Mouse (Mus musculus) CH12.LX (cell line): ENCODE measurements around the gene Gid4.

Source experiments
- BHLHE40 ChIP-seq: IDR thresholded peaks from 2 replicates; pipeline ENCODE4 v1.6.1; 2011; ENCODE audit warnings: mild to moderate bottlenecking, low read depth, low read length, improper control_type of control experiment
- CTCF ChIP-seq, 2 experiments: IDR thresholded peaks in 1 of 2; conservative IDR thresholded peaks in 1 of 2; 2 replicates each; pipeline ENCODE4 v1.5.1; 2011 to 2012; ENCODE audit warnings: low read depth in 2 of 2, low read length in 2 of 2, improper control_type of control experiment in 1 of 2, inconsistent platforms in 1 of 2, mild to moderate bottlenecking in 1 of 2, moderate library complexity in 1 of 2
- EP300 ChIP-seq: IDR thresholded peaks from 2 replicates; pipeline ENCODE4 v1.6.1; 2011; ENCODE audit warnings: low read length, improper control_type of control experiment
- GABPA ChIP-seq: IDR thresholded peaks from 2 replicates; pipeline ENCODE4 v1.6.1; 2012; ENCODE audit warnings: low read depth, low read length, improper control_type of control experiment, inconsistent platforms; ENCODE audit not compliant: insufficient replicate concordance
- HCFC1 ChIP-seq: IDR thresholded peaks from 2 replicates; pipeline ENCODE4 v1.6.1; 2012; ENCODE audit warnings: low read depth, mild to moderate bottlenecking, inconsistent platforms, low read length, improper control_type of control experiment
- KAT2A ChIP-seq: IDR thresholded peaks from 2 replicates; pipeline ENCODE4 v1.6.1; 2012; ENCODE audit warnings: low read length, improper control_type of control experiment, inconsistent platforms; ENCODE audit not compliant: insufficient replicate concordance
- MYC ChIP-seq: IDR thresholded peaks from 2 replicates; pipeline ENCODE4 v1.6.1; 2011; ENCODE audit warnings: low read depth, mild to moderate bottlenecking, improper control_type of control experiment, low read length
- POLR2A ChIP-seq: IDR thresholded peaks from 2 replicates; pipeline ENCODE4 v1.6.1; 2011; ENCODE audit warnings: low read depth, mild to moderate bottlenecking, improper control_type of control experiment, low read length
- RAD21 ChIP-seq: IDR thresholded peaks from 2 replicates; pipeline ENCODE4 v1.6.1; 2011; ENCODE audit warnings: low read depth, mild to moderate bottlenecking, low read length, improper control_type of control experiment, moderate library complexity
- SIN3A ChIP-seq: IDR thresholded peaks from 2 replicates; pipeline ENCODE4 v1.6.1; 2012; ENCODE audit warnings: low read length, improper control_type of control experiment, inconsistent platforms
- ZC3H11A ChIP-seq: IDR thresholded peaks from 2 replicates; pipeline ENCODE4 v1.6.1; 2012; ENCODE audit warnings: low read depth, mild to moderate bottlenecking, inconsistent platforms, low read length, improper control_type of control experiment
- ZNF384 ChIP-seq: IDR thresholded peaks from 2 replicates; pipeline ENCODE4 v1.6.1; 2012; ENCODE audit warnings: low read depth, low read length, improper control_type of control experiment, inconsistent platforms

DNA sequence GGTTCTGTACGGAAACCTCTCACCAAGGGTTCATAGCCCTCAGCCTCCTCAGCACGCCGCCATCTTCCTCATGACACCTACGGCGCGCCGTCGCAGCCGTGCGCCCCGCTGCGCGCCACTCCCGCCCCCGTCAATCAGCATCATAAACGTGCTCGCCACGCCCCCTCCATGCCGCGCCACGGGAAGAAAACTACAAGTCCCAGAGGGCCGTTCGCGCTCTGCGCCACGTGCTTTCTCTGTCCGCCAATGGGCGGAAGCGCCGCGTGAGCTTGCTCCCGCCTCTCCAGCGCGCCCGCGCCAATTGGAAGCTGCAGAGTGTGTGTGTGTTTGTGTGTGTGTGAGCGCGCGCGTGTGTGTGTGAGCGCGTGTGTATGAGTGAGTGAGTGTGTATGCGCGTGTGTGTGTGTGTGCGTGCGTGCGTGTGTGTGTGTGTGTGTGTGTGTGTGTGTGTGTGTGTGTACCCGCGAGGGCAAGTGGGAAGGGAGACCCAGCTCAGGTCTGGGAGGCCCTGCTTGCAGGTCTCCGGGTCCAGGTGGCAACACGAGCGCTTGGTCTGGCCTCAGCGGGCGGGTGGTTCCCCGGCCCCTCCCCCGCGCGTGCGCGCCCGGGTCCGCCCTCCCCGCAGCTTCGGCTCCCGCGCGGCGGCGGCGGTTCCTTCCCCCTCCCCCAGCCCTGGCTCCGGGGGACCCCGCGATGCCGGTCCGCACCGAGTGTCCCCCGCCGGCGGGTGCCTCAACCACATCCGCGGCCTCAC lies at the start of gene Gid4:
- TF ChIP-seq CTCF (conservative IDR thresholded peaks at IDR 0.05 in 1 of 2, IDR thresholded peaks at IDR 0.05 in 1 of 2; ENCODE audit: low read depth in 2 of 2, low read length in 2 of 2) (no peak), EP300 (no peak), ZNF384 (peak; percentile 7; the same call in 1 of the 2 replicates), POLR2A (peak; percentile 95), SIN3A (peak; percentile 100), ZC3H11A (no peak), MYC (peak; percentile 97), KAT2A (peak; percentile 97), GABPA (peak; percentile 80; the same call in 1 of the 2 replicates), RAD21 (no peak), BHLHE40 (peak; percentile 95), HCFC1 (peak; percentile 97)
